Mouse (Mus musculus) myocyte (in vitro differentiated cells): Measurements from ENCODE around the gene Crybg1. TPM values are rescaled to one million over a fixed set of nuclear protein-coding genes. Genes with fewer than 3 reads are reported as not detected.

Experiments used
- H3K27me3 ChIP-seq: one replicate; pipeline ENCODE4 v1.6.1; 2011; ENCODE audit not compliant: control insufficient read depth, insufficient read depth, insufficient read length
- H3K36me3 ChIP-seq: one replicate; pipeline ENCODE4 v1.6.1; 2011; ENCODE audit not compliant: control insufficient read depth, insufficient read depth
- H3K4me2 ChIP-seq: one replicate; pipeline ENCODE4 v1.6.1; 2011; ENCODE audit warnings: low read depth, control low read depth
- H3K4me3 ChIP-seq: one replicate; pipeline ENCODE4 v1.5.1; 2011; ENCODE audit warnings: mild to moderate bottlenecking, control low read depth, moderate library complexity
- H3K79me2 ChIP-seq: one replicate; pipeline ENCODE4 v1.6.1; 2011; ENCODE audit not compliant: control insufficient read depth, insufficient read depth
- H3ac ChIP-seq: one replicate; pipeline ENCODE4 v1.6.1; 2011; ENCODE audit not compliant: control insufficient read depth, insufficient read length
- CEBPB ChIP-seq: IDR thresholded peaks from 2 replicates; pipeline ENCODE4 v1.6.1; 2011; ENCODE audit warnings: mild to moderate bottlenecking, moderate library complexity; ENCODE audit not compliant: poor library complexity, insufficient read depth, severe bottlenecking
- E2F4 ChIP-seq: IDR thresholded peaks from one replicate; pipeline ENCODE4 v1.6.1; 2011; ENCODE audit warnings: mild to moderate bottlenecking, control low read depth, moderate library complexity; ENCODE audit not compliant: insufficient read depth
- MAX ChIP-seq: IDR thresholded peaks from one replicate; pipeline ENCODE4 v1.6.1; 2011; ENCODE audit warnings: low read depth, mild to moderate bottlenecking, control low read depth
- MYOD1 ChIP-seq, 3 experiments: IDR thresholded peaks; one replicate each; pipeline ENCODE4 v1.6.1; 2011; ENCODE audit warnings: control low read depth in 2 of 3, low read depth in 2 of 3, mild to moderate bottlenecking in 2 of 3, moderate library complexity in 1 of 3; ENCODE audit not compliant: insufficient read length in 2 of 3, control insufficient read depth in 1 of 3
- MYOG ChIP-seq, 3 experiments: IDR thresholded peaks; one replicate each; pipeline ENCODE4 v1.6.1; 2011; ENCODE audit warnings: control low read depth in 2 of 3, low read depth in 2 of 3, mild to moderate bottlenecking in 2 of 3; ENCODE audit not compliant: insufficient read length in 2 of 3, control insufficient read depth in 1 of 3, insufficient read depth in 1 of 3
- POLR2A ChIP-seq: IDR thresholded peaks from one replicate; pipeline ENCODE4 v1.6.1; 2011; ENCODE audit warnings: low read depth, mild to moderate bottlenecking, control low read depth, moderate library complexity; ENCODE audit not compliant: insufficient read length
- POLR2AphosphoS2 ChIP-seq: IDR thresholded peaks from one replicate; pipeline ENCODE4 v1.6.1; 2011; ENCODE audit warnings: low read depth, control low read depth; ENCODE audit not compliant: insufficient read length
- REST ChIP-seq: IDR thresholded peaks from one replicate; pipeline ENCODE4 v1.6.1; 2011; ENCODE audit warnings: mild to moderate bottlenecking, control low read depth, moderate library complexity; ENCODE audit not compliant: insufficient read depth, insufficient read length
- SRF ChIP-seq: IDR thresholded peaks from one replicate; pipeline ENCODE4 v1.6.1; 2011; ENCODE audit warnings: low read depth; ENCODE audit not compliant: control insufficient read depth, insufficient read length
- TCF12 ChIP-seq: IDR thresholded peaks from one replicate; pipeline ENCODE4 v1.6.1; 2011; ENCODE audit warnings: mild to moderate bottlenecking, control low read depth; ENCODE audit not compliant: poor library complexity, insufficient read depth, severe bottlenecking
- TCF3 ChIP-seq: IDR thresholded peaks from one replicate; pipeline ENCODE4 v1.6.1; 2011; ENCODE audit warnings: low read depth, control low read depth; ENCODE audit not compliant: insufficient read length
- USF1 ChIP-seq: IDR thresholded peaks from one replicate; pipeline ENCODE4 v1.6.1; 2011; ENCODE audit warnings: low read depth, mild to moderate bottlenecking, control low read depth, moderate library complexity
- polyA plus RNA-seq: library from polyadenylated mRNA; unstranded; fragments of >200 nt; fragmentation: generic; extraction: Trizol; gene quantifications from one replicate; pipeline ENCODE4 v1.2.1, GENCODE M21; 2012; ENCODE audit warnings: missing spikeins

The Crybg1 gene
- 3.7 TPM for polyA plus RNA-seq

DNA sequence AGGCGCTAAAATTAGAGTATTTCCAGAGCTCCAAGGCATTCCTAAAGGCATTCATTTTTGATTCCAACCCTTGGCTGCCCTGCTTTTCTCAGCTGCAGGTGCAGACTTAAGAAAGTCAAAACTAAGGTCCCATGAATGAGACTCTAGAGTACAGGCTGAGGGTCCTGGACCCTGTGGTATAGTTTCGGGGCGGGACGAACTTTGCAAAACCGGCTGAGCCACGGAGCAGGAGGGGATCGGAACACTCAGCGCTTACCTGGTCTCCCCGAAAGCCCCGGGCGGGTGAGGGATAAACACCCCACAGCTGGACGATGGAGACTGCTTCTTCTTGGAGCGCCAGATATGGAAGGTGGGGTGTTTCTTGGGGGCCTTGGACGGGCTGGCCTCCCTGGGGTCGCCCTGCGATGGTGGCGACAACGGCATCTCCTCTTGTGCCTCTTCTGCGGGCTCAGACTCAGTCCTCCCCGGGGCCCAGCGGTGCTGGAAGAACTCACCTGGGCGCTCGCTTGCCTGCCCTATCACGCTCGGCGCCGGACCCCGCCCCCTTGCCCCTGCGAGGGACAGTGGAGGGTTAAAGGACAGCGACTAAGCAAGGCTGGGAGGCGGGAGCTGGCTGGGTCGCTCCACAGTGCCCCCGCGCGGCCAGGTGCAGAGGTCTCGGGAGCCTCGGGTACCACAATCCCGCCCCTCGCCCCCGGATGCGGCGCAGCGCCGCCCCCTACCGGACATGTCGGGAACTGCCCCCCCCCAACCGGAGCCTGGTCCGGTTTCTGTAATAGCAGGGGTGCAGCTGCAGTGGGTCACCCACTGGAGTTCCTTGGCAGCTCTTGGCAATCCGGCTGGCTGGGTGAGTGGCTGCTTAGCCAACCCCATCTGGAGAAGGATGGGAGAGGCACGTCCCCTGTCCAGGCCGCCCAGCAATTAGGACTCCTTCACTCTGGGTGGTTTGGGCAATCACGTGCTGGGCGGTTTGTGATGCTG, at the start of gene Crybg1:
TSS of gene Crybg1 (minus strand) at position 517 of the 981 bp plus-strand sequence.
- Histone ChIP-seq H3K4me2 (no peak within 1 kb of the TSS), H3K36me3 (no peaks in the 10 kb centered on the region), H3K4me3 (no peak within 1 kb of the TSS), H3ac (no peak within 1 kb of the TSS), H3K27me3 (no peaks in the 10 kb centered on the region), H3K79me2 (no peaks in the 10 kb centered on the region)
- TF ChIP-seq E2F4 (no peak), POLR2A (no peak), POLR2AphosphoS2 (no peak), CEBPB (no peak), TCF3 (no peak)

DNA sequence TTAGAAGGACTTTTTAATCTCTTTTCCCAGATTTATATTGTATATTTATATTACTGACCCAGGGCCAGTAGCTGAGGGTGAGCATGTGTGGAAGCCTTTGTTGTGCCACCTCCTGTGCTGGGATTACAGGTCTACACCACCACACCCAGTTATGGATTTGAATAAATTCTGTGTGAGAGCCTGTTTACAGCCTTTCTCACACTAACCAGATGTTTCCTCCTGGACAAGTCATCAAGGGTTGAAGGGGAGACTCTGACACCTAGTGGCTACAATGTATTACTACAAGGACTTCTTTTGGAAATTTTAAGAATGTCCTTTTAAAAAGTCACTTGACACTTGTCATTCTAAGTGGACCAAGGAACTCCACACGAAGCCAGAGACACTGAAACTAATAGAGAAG, 28.7 kb upstream of the Crybg1 start:
- no peaks in the 10 kb centered on the region for H3K79me2 ChIP-seq
- H3ac ChIP-seq = no peak overlapping the region
- TF ChIP-seq REST (no peak), POLR2AphosphoS2 (no peak), USF1 (no peak), TCF12 (no peak), CEBPB (no peak), MAX (no peak), MYOG (IDR thresholded peaks at IDR 0.05; ENCODE audit: control insufficient read depth in 1 of 3, insufficient read depth in 1 of 3, insufficient read length in 2 of 3, low read depth in 2 of 3) (no peak)
- no peak overlapping the region for H3K4me2 ChIP-seq
- H3K27me3 ChIP-seq = no peaks in the 10 kb centered on the region
- no peaks in the 10 kb centered on the region for H3K36me3 ChIP-seq
- no peak overlapping the region for H3K4me3 ChIP-seq

DNA sequence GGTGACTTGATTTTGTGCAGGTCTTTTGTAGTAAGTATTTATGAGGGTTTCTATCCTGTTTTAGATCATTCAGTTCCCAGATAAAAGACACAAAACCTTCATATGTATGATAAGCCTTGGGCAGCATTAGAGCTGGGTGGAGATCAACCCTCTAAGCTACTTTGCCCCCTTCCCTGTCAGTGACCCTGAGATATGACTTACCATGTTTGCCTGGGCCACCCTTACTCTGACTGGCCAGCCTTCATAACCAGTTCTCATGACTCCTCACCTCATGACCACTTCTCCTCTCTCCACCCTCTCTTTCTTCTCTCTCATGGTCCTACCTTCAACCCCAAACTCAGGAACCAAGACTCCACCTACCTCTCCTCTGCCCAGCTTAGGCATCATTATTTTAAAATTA, 27.9 kb upstream of the Crybg1 start:
- no peak for TF ChIP-seq POLR2AphosphoS2
- no peak for TF ChIP-seq TCF12
- TF ChIP-seq CEBPB = no peak
- no peak for TF ChIP-seq SRF
- TF ChIP-seq USF1 = no peak
- no peak for TF ChIP-seq MAX
- TF ChIP-seq MYOD1 (IDR thresholded peaks at IDR 0.05; ENCODE audit: control insufficient read depth in 1 of 3, insufficient read length in 2 of 3, low read depth in 2 of 3) = no peak
- Histone ChIP-seq H3K36me3 (no peaks in the 10 kb centered on the region), H3ac (no peak overlapping the region), H3K4me3 (no peak overlapping the region), H3K79me2 (no peaks in the 10 kb centered on the region), H3K4me2 (no peak overlapping the region), H3K27me3 (no peaks in the 10 kb centered on the region)

DNA sequence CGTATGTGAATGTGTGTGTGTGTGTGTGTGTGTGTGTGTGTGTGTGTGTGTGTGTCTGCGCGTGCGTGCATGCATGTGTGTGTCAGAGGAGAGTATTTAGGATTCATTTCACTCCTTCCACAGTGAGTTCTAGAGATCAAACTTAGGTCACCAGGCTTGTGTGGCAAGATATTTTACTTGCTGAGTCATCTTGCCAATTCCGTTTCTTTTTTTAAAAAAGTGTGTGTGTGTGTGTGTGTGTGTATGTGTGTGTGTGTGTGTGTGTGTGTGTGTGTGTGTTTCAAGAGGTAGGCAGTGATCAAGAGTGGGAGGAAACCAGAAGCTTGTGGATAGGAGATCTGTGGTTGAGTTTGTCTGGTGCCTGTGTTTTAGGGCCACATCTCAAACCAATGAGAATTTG, 27.5 kb upstream of the Crybg1 start:
- H3ac ChIP-seq = no peak overlapping the region
- no peak for TF ChIP-seq TCF3
- TF ChIP-seq CEBPB = no peak
- TF ChIP-seq MAX = no peak
- no peak for TF ChIP-seq MYOG (IDR thresholded peaks at IDR 0.05; ENCODE audit: control insufficient read depth in 1 of 3, insufficient read depth in 1 of 3, insufficient read length in 2 of 3, low read depth in 2 of 3)
- TF ChIP-seq TCF12 = no peak
- no peak for TF ChIP-seq E2F4
- TF ChIP-seq MYOD1 (IDR thresholded peaks at IDR 0.05; ENCODE audit: control insufficient read depth in 1 of 3, insufficient read length in 2 of 3, low read depth in 2 of 3) = no peak
- TF ChIP-seq POLR2AphosphoS2 = no peak
- TF ChIP-seq POLR2A = no peak
- TF ChIP-seq REST = no peak
- TF ChIP-seq USF1 = no peak
- TF ChIP-seq SRF = no peak
- H3K4me3 ChIP-seq = no peak overlapping the region
- H3K4me2 ChIP-seq = no peak overlapping the region
- no peaks in the 10 kb centered on the region for H3K27me3 ChIP-seq
- no peaks in the 10 kb centered on the region for H3K36me3 ChIP-seq
- no peaks in the 10 kb centered on the region for H3K79me2 ChIP-seq

GRCm38 (mm10) chr10:44170145-44170544, 21.5 kb upstream of the Crybg1 start:
- no peak overlapping the region for H3K4me2 ChIP-seq
- no peak overlapping the region for H3ac ChIP-seq
- H3K79me2 ChIP-seq = no peaks in the 10 kb centered on the region
- no peak for TF ChIP-seq POLR2AphosphoS2
- TF ChIP-seq TCF3 = no peak
- no peak for TF ChIP-seq MYOD1 (IDR thresholded peaks at IDR 0.05; ENCODE audit: control insufficient read depth in 1 of 3, insufficient read length in 2 of 3, low read depth in 2 of 3)
- TF ChIP-seq TCF12 = no peak
- TF ChIP-seq REST = no peak
- TF ChIP-seq CEBPB = no peak
- no peak for TF ChIP-seq MAX
- TF ChIP-seq USF1 = no peak
- TF ChIP-seq E2F4 = no peak
- no peak for TF ChIP-seq POLR2A
- TF ChIP-seq SRF = no peak
- no peak for TF ChIP-seq MYOG (IDR thresholded peaks at IDR 0.05; ENCODE audit: control insufficient read depth in 1 of 3, insufficient read depth in 1 of 3, insufficient read length in 2 of 3, low read depth in 2 of 3)
- H3K27me3 ChIP-seq = no peaks in the 10 kb centered on the region
- H3K4me3 ChIP-seq = no peak overlapping the region
- no peaks in the 10 kb centered on the region for H3K36me3 ChIP-seq
